Mouse (Mus musculus): ENCODE results near the gene Prr14.

GRCm38 (mm10) chr7:127476855-127477254, 17.4 kb downstream of the Prr14 start:
- TF ChIP-seq CTCF (IDR thresholded peaks at IDR 0.05; ENCODE audit: low read depth) (no peak), EP300 (IDR thresholded peaks at IDR 0.05; ENCODE audit: low read depth) (no peak)

Measured in liver, postnatal 0 days (tissue).